Mouse (Mus musculus): ENCODE results near the gene Amtn. TPM values are rescaled to one million over a fixed set of nuclear protein-coding genes. Genes with fewer than 3 reads are reported as not detected.
"Not testable (repeated sequence)": the region's sequence is repeated elsewhere in the genome, so short reads cannot be mapped to it uniquely, and the experiment has no call there.

Gene Amtn
- polyA plus RNA-seq, 2 experiments: not detected

DNA sequence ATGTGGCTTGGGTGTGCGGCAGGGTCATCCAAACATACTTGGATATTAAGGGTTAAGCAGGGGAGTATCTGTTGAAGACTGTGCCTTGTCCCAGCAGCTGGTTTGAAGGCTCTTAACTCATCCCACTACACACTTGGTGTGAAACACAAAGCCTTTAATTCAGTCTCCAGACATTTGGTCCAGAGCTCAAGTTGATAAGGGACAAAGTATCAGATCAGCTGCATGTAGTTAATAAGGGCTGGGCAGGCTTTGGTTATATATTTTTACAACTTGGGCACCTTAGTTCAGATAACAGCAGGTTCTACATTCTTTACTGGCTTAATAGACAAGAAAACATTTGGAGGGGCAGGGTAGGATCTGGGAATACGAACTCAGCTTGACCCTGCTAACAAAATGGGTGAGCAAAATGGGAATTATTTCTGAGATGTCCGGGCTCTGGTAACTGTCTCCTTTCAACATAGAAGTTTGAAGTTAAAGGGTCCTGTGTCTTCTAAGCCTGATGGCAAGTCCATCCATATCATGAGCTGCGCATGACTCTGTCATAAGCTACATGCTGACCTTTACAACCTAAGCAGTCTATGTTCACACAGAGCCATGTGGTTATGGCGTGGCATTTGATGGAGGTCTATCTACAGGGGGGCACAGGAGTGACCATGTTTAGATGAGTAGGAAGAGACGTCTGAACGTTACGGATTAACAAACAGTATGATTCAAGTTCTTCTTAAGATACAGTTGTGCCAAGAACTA is 44.6 kb downstream of the Amtn start:
- Histone ChIP-seq H3K4me3 (ENCODE audit: insufficient read depth in 1 of 2, low read depth in 2 of 2, low read length in 2 of 2) (no peak overlapping the region), H3K27ac (no peak overlapping the region), H3K27me3 (ENCODE audit: control insufficient read depth, insufficient read depth, low read length) (no peaks in the 10 kb centered on the region), H3K36me3 (replicated peaks; ENCODE audit: control insufficient read depth, insufficient read depth, low read depth) (no peaks in the 10 kb centered on the region), H3K9me3 (ENCODE audit: control insufficient read depth, low read length) (no peaks in the 10 kb centered on the region), H3K4me2 (ENCODE audit: low read depth) (no peak overlapping the region), H3K9ac (replicated peaks) (no peak overlapping the region), H3K4me1 (replicated peaks; ENCODE audit: control insufficient read depth in 2 of 2, insufficient read depth in 2 of 2, low read length in 1 of 2) (no peaks in the 10 kb centered on the region)
- 59% methylated on average over 8 of the region's 8 CpGs for WGBS (ENCODE audit: insufficient replicate concordance)
- no peak for ATAC-seq (ENCODE audit: insufficient read depth)
- no peak for DNase-seq (ENCODE audit: low read depth in 3 of 3, low spot score in 3 of 3)
- TF ChIP-seq CTCF (IDR thresholded peaks at IDR 0.05; ENCODE audit: low read depth): no peak
- TF ChIP-seq EP300 (IDR thresholded peaks at IDR 0.05; ENCODE audit: low read depth): no peak

GRCm38 (mm10) chr5:88424892-88425291 is 49.0 kb downstream of the Amtn start:
- DNase-seq (ENCODE audit: low read depth in 3 of 3, low spot score in 3 of 3); H3K4me3 ChIP-seq (ENCODE audit: insufficient read depth in 1 of 2, low read depth in 2 of 2, low read length in 2 of 2); H3K27ac ChIP-seq; H3K9ac ChIP-seq (replicated peaks); H3K4me2 ChIP-seq (ENCODE audit: low read depth); H3K9me3 ChIP-seq (ENCODE audit: control insufficient read depth, low read length); H3K27me3 ChIP-seq (ENCODE audit: control insufficient read depth, insufficient read depth, low read length); H3K36me3 ChIP-seq (replicated peaks; ENCODE audit: control insufficient read depth, insufficient read depth, low read depth); ATAC-seq (ENCODE audit: insufficient read depth); H3K4me1 ChIP-seq (replicated peaks; ENCODE audit: control insufficient read depth in 2 of 2, insufficient read depth in 2 of 2, low read length in 1 of 2): not testable (repeated sequence)
- WGBS (ENCODE audit: insufficient replicate concordance): 48% methylated on average over 2 of the region's 2 CpGs

- TF ChIP-seq CTCF (IDR thresholded peaks at IDR 0.05; ENCODE audit: low read depth): no peak
- no peak for TF ChIP-seq EP300 (IDR thresholded peaks at IDR 0.05; ENCODE audit: low read depth)
- Histone ChIP-seq H3K9ac (replicated peaks) (no peak overlapping the region), H3K27me3 (ENCODE audit: control insufficient read depth, insufficient read depth, low read length) (no peaks in the 10 kb centered on the region), H3K36me3 (replicated peaks; ENCODE audit: control insufficient read depth, insufficient read depth, low read depth) (no peaks in the 10 kb centered on the region), H3K4me3 (ENCODE audit: insufficient read depth in 1 of 2, low read depth in 2 of 2, low read length in 2 of 2) (no peak overlapping the region), H3K4me1 (replicated peaks; ENCODE audit: control insufficient read depth in 2 of 2, insufficient read depth in 2 of 2, low read length in 1 of 2) (no peaks in the 10 kb centered on the region), H3K4me2 (ENCODE audit: low read depth) (no peak overlapping the region), H3K9me3 (ENCODE audit: control insufficient read depth, low read length) (no peaks in the 10 kb centered on the region), H3K27ac (no peak overlapping the region)
- DNase-seq (ENCODE audit: low read depth in 3 of 3, low spot score in 3 of 3): no peak
- no peak for ATAC-seq (ENCODE audit: insufficient read depth)
- WGBS (ENCODE audit: insufficient replicate concordance): 53% methylated on average over 1 of the region's 1 CpGs
Measured at GRCm38 (mm10) chr5:88426753-88427152, 50.8 kb downstream of the Amtn start.

Other genes with a start within 250 kb of the Amtn start
- gene Gm11115, start 222.0 kb upstream of the Amtn start, polyA plus RNA-seq (2012; rRNA removed): not detected in 2 replicates
- not detected in 2 replicates for gene Gm11115, start 222.0 kb upstream of the Amtn start, polyA plus RNA-seq (2014; fragmentation: Nextera tagmentation; extraction: Ambion mirVana)
- gene Gm7714, start 107.2 kb upstream of the Amtn start, polyA plus RNA-seq (2012; rRNA removed): not detected in 2 replicates
- not detected in 2 replicates for gene Gm7714, start 107.2 kb upstream of the Amtn start, polyA plus RNA-seq (2014; fragmentation: Nextera tagmentation; extraction: Ambion mirVana)
- gene Prol1, start 58.8 kb upstream of the Amtn start, polyA plus RNA-seq (2012; rRNA removed): not detected in 2 replicates
- not detected in 2 replicates for gene Prol1, start 58.8 kb upstream of the Amtn start, polyA plus RNA-seq (2014; fragmentation: Nextera tagmentation; extraction: Ambion mirVana)
- not detected in 2 replicates for gene Ambn, start 79.9 kb downstream of the Amtn start, polyA plus RNA-seq (2012; rRNA removed)
- gene Ambn, start 79.9 kb downstream of the Amtn start, polyA plus RNA-seq (2014; fragmentation: Nextera tagmentation; extraction: Ambion mirVana): not detected in 2 replicates
- not detected in 2 replicates for gene Enam, start 111.9 kb downstream of the Amtn start, polyA plus RNA-seq (2012; rRNA removed)
- not detected in 2 replicates for gene Enam, start 111.9 kb downstream of the Amtn start, polyA plus RNA-seq (2014; fragmentation: Nextera tagmentation; extraction: Ambion mirVana)
- 0.11 TPM in 1 of 2 replicates, not detected in the other for gene Jchain, start 151.8 kb downstream of the Amtn start, polyA plus RNA-seq (2012; rRNA removed)
- not detected in 2 replicates for gene Jchain, start 151.8 kb downstream of the Amtn start, polyA plus RNA-seq (2014; fragmentation: Nextera tagmentation; extraction: Ambion mirVana)
- gene Utp3, start 178.4 kb downstream of the Amtn start, polyA plus RNA-seq (2012; rRNA removed): 10.1 and 24.6 TPM in 2 replicates
- gene Utp3, start 178.4 kb downstream of the Amtn start, polyA plus RNA-seq (2014; fragmentation: Nextera tagmentation; extraction: Ambion mirVana): 25.5 and 27.2 TPM in 2 replicates
- 2.8 and 4.1 TPM in 2 replicates for gene Rufy3, start 188.9 kb downstream of the Amtn start, polyA plus RNA-seq (2012; rRNA removed)
- gene Rufy3, start 188.9 kb downstream of the Amtn start, polyA plus RNA-seq (2014; fragmentation: Nextera tagmentation; extraction: Ambion mirVana): 2.9 and 3.5 TPM in 2 replicates